Mouse (Mus musculus) lung, postnatal 4 days (tissue): ENCODE measurements around the gene Arrb1.
"Not testable (repeated sequence)": the region's sequence is repeated elsewhere in the genome, so short reads cannot be mapped to it uniquely, and the experiment has no call there.

ENCODE experiments used
- DNase-seq, 2 experiments: peaks; one replicate each; pipeline ENCODE4 v3.0.0; 2021

Gene Arrb1

GRCm38 (mm10) chr7:99534901-99535735, at the start of gene Arrb1:
Arrb1 (plus strand) TSS chr7:99535466.
- peak; percentile 90 to 93 for DNase-seq

- no peak for DNase-seq
These were observed 45.6 kb upstream of the Arrb1 start for GRCm38 (mm10) chr7:99489708-99490107.

- peak; percentile 49 to 72 for DNase-seq
These were observed 36.1 kb upstream of the Arrb1 start for GRCm38 (mm10) chr7:99499128-99499527.

- DNase-seq = peak; percentile 86
These were observed 35.1 kb upstream of the Arrb1 start for GRCm38 (mm10) chr7:99500201-99500600.

- DNase-seq = peak in 1 of 2 experiments; percentile 54
These were observed 34.6 kb upstream of the Arrb1 start for GRCm38 (mm10) chr7:99500655-99501054.

- no peak for DNase-seq
These were observed 34.1 kb upstream of the Arrb1 start for GRCm38 (mm10) chr7:99501148-99501547.

GRCm38 (mm10) chr7:99504556-99504955, 30.7 kb upstream of the Arrb1 start:
- no peak for DNase-seq

- not testable (repeated sequence) for DNase-seq
These were observed 27.1 kb upstream of the Arrb1 start for GRCm38 (mm10) chr7:99508187-99508586.

GRCm38 (mm10) chr7:99510087-99510501, 25.2 kb upstream of the Arrb1 start:
- peak; percentile 35 to 66 for DNase-seq

GRCm38 (mm10) chr7:99516092-99516813, 19.0 kb upstream of the Arrb1 start:
- no peak for DNase-seq

- DNase-seq = no peak
These were observed 18.5 kb upstream of the Arrb1 start for GRCm38 (mm10) chr7:99516814-99517157.

GRCm38 (mm10) chr7:99518954-99519644, 16.2 kb upstream of the Arrb1 start:
- peak; percentile 47 to 54 for DNase-seq

- peak in 1 of 2 experiments; percentile 53 for DNase-seq
These were observed 12.1 kb upstream of the Arrb1 start for GRCm38 (mm10) chr7:99523121-99523520.

GRCm38 (mm10) chr7:99523837-99524236, 11.4 kb upstream of the Arrb1 start:
- DNase-seq = no peak

- no peak for DNase-seq
These were observed 6.7 kb upstream of the Arrb1 start for GRCm38 (mm10) chr7:99528547-99528946.

GRCm38 (mm10) chr7:99529410-99529809, 5.9 kb upstream of the Arrb1 start:
- DNase-seq = no peak

GRCm38 (mm10) chr7:99531408-99531970, 3.8 kb upstream of the Arrb1 start:
- no peak for DNase-seq

GRCm38 (mm10) chr7:99532526-99532925, 2.7 kb upstream of the Arrb1 start:
- peak in 1 of 2 experiments; percentile 53 for DNase-seq

GRCm38 (mm10) chr7:99533600-99533999, 1.7 kb upstream of the Arrb1 start:
- no peak for DNase-seq

- no peak for DNase-seq
These were observed 765 bp upstream of the Arrb1 start for GRCm38 (mm10) chr7:99534501-99534900.

GRCm38 (mm10) chr7:99535741-99536501, 655 bp downstream of the Arrb1 start:
- peak; percentile 52 to 58 for DNase-seq

- DNase-seq = no peak
These were observed 2.0 kb downstream of the Arrb1 start for GRCm38 (mm10) chr7:99537183-99537756.
